28 mouse cellular contexts compared by ENCODE assay signal in the genomic region with DNA sequence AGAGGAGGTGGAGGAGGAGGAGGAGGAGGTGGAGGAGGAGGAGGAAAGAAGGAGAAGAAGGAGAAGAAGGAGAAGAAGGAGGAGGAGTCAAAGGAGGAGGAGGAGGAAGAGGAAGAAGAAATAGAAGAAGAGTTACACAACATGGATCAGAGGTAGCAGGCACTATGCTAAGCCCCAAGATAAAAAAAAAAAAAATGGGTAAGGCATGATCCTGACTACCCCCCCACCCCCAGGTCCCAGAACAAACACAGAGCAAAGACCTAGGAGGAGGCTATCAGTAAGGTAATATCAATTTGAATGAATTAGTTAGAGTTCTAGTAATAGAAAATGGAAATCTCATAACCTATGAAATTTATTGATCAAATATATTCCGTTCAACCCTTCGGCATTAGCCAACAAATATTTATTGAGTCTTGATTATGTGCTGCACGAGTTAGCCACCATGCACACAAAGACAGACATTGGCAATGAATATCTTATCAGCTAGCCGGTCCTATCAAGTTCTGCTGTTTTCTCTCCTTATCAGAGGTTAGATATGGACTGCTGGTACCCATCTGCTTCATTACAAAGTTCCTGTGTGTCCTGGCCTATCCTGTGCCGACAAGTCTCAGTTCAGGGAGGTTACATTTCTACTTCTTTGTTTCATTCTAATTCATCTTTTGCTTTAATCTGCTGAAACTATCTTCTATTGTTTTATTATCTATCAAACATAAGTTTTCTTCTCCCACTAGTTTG. TPM values are rescaled to one million over a fixed set of nuclear protein-coding genes. Genes with fewer than 3 reads are reported as not detected.
DNase-seq lines count a peak whose midpoint lies in the region; ATAC-seq lines count a peak whose summit lies in the region.
"Had no signal": no experiment of that assay in that cellular context is flagged by ENCODE, and none has a peak within 500 bp of the region (broad histone marks: within the 10 kb centered on the region; RNA-seq: fewer than 3 reads in every experiment).

No protein-coding gene starts in this region.

- no peak overlapping the region for H3K4me2 ChIP-seq in intestine, embryonic 14.5 days (ENCODE audit: low read length)
- no peak overlapping the region for H3K4me2 ChIP-seq in intestine, embryonic 16.5 days (ENCODE audit: low read depth, low read length)
- H3K4me2 ChIP-seq in kidney, embryonic 16.5 days (replicated peaks; ENCODE audit: low read depth, low read length), result no peak overlapping the region
- H3K4me2 ChIP-seq: embryonic facial prominence, embryonic 12.5 days; forebrain, embryonic 13.5 days; forebrain, embryonic 15.5 days had no signal

- intact Hi-C loops in heart, postnatal 36 days (cut with DNase I), result no loop called here

- H3K9me3 ChIP-seq in intestine, embryonic 14.5 days (ENCODE audit: control insufficient read depth, low read length), result no peaks in the 10 kb centered on the region
- H3K9me3 ChIP-seq in intestine, embryonic 16.5 days (ENCODE audit: control insufficient read depth, low read length), result no peaks in the 10 kb centered on the region
- H3K9me3 ChIP-seq in kidney, embryonic 16.5 days (ENCODE audit: low read length), result no peaks in the 10 kb centered on the region
- H3K9me3 ChIP-seq: embryonic facial prominence, embryonic 10.5 days; embryonic facial prominence, embryonic 12.5 days; forebrain, embryonic 13.5 days; forebrain, embryonic 15.5 days; G1E had no signal

- no peaks in the 10 kb centered on the region for H3K36me3 ChIP-seq in intestine, embryonic 14.5 days (ENCODE audit: control insufficient read depth, insufficient read depth, low read length)
- no peaks in the 10 kb centered on the region for H3K36me3 ChIP-seq in intestine, embryonic 16.5 days (ENCODE audit: control insufficient read depth, insufficient read depth, low read length)
- H3K36me3 ChIP-seq in kidney, embryonic 16.5 days (ENCODE audit: insufficient read depth, low read length), result no peaks in the 10 kb centered on the region
- H3K36me3 ChIP-seq: embryonic facial prominence, embryonic 10.5 days; embryonic facial prominence, embryonic 12.5 days; forebrain, embryonic 15.5 days; G1E had no signal

- no peaks in the 10 kb centered on the region for H3K27me3 ChIP-seq in intestine, embryonic 14.5 days (replicated peaks; ENCODE audit: control insufficient read depth, insufficient read depth, low read length)
- H3K27me3 ChIP-seq in intestine, embryonic 16.5 days (replicated peaks; ENCODE audit: control insufficient read depth, insufficient read depth, low read length), result no peaks in the 10 kb centered on the region
- no peaks in the 10 kb centered on the region for H3K27me3 ChIP-seq in kidney, embryonic 16.5 days (ENCODE audit: insufficient read depth, low read length)
- H3K27me3 ChIP-seq: CH12.LX; embryonic facial prominence, embryonic 12.5 days; forebrain, embryonic 13.5 days; forebrain, embryonic 15.5 days had no signal

- no peak overlapping the region for H3K27ac ChIP-seq in intestine, embryonic 14.5 days (ENCODE audit: low read depth)
- H3K27ac ChIP-seq in intestine, embryonic 16.5 days (ENCODE audit: low read length), result no peak overlapping the region
- H3K27ac ChIP-seq in kidney, embryonic 16.5 days (ENCODE audit: low read length), result no peak overlapping the region
- H3K27ac ChIP-seq: embryonic facial prominence, embryonic 10.5 days; embryonic facial prominence, embryonic 12.5 days; forebrain, embryonic 13.5 days; forebrain, embryonic 15.5 days had no signal

- H3K4me1 ChIP-seq in intestine, embryonic 14.5 days (replicated peaks; ENCODE audit: control insufficient read depth, insufficient read depth, low read length), result no peaks in the 10 kb centered on the region
- H3K4me1 ChIP-seq in intestine, embryonic 16.5 days (ENCODE audit: control insufficient read depth, insufficient read depth, low read length), result no peaks in the 10 kb centered on the region
- H3K4me1 ChIP-seq in kidney, embryonic 16.5 days (ENCODE audit: insufficient read depth, low read length), result no peaks in the 10 kb centered on the region
- H3K4me1 ChIP-seq: embryonic facial prominence, embryonic 10.5 days; embryonic facial prominence, embryonic 12.5 days; forebrain, embryonic 13.5 days; forebrain, embryonic 15.5 days had no signal

- ATAC-seq in intestine, embryonic 14.5 days (replicated peaks; ENCODE audit: low FRiP score, low TSS enrichment, low read depth), result peak; percentile 69; the same call in 1 of the 2 replicates
- peak; percentile 85 for ATAC-seq in intestine, embryonic 16.5 days
- no peak for ATAC-seq in kidney, embryonic 16.5 days (ENCODE audit: low FRiP score, low TSS enrichment)
- ATAC-seq: activated CD4-positive, CD25-positive, alpha-beta regulatory T cell, adult 4 months; CD4-positive, CD25-positive, alpha-beta regulatory T cell, adult 4 months; forebrain, embryonic 13.5 days; forebrain, embryonic 15.5 days; Patski had no signal

- H3K9ac ChIP-seq in intestine, embryonic 14.5 days (ENCODE audit: low read length), result no peak overlapping the region
- no peak overlapping the region for H3K9ac ChIP-seq in intestine, embryonic 16.5 days (ENCODE audit: low read depth, low read length)
- H3K9ac ChIP-seq in kidney, embryonic 16.5 days (replicated peaks; ENCODE audit: low read length), result no peak overlapping the region
- H3K9ac ChIP-seq: embryonic facial prominence, embryonic 12.5 days; forebrain, embryonic 13.5 days; forebrain, embryonic 15.5 days had no signal

- WGBS in intestine, embryonic 14.5 days, result 65% methylated on average over 5 of the region's 5 CpGs
- WGBS in intestine, embryonic 16.5 days, result 59% methylated on average over 5 of the region's 5 CpGs
- 87% methylated on average over 5 of the region's 5 CpGs for WGBS in kidney, embryonic 16.5 days

- H3K4me3 ChIP-seq in intestine, embryonic 14.5 days (ENCODE audit: low read depth, low read length), result no peak overlapping the region
- no peak overlapping the region for H3K4me3 ChIP-seq in intestine, embryonic 16.5 days (ENCODE audit: low read length)
- no peak overlapping the region for H3K4me3 ChIP-seq in kidney, embryonic 16.5 days (ENCODE audit: low read length)
- H3K4me3 ChIP-seq: embryonic facial prominence, embryonic 10.5 days; embryonic facial prominence, embryonic 12.5 days; forebrain, embryonic 13.5 days; forebrain, embryonic 15.5 days had no signal

- DNase-seq in heart, adult 11 months, result peak; percentile 1
- DNase-seq in heart, postnatal 36 days, result no peak
- DNase-seq in intestine, embryonic 14.5 days (ENCODE audit: low spot score), result no peak
- DNase-seq in spleen, adult 18-20 months, result no peak
- DNase-seq: adrenal gland, adult 8-10 months; adrenal gland, postnatal 14 days; adrenal gland, postnatal 36 days; B cell, adult 2 months; cerebellum, adult 11-12 months; cerebellum, adult 2 months; cerebellum, adult 9-10 months; cerebellum, postnatal 10 days; cerebellum, postnatal 25 days had no signal

RNA-seq across cellular contexts. Expression of gene Mmp20, which starts 24.5 kb away (rescaled TPM):
- total RNA-seq in heart, postnatal 36 days (2021), result not detected
- 0.13 and 0.24 TPM in 2 replicates for polyA plus RNA-seq in intestine, embryonic 14.5 days (2014; fragmentation: Nextera tagmentation; extraction: Ambion mirVana)
- 0.22 and 0.24 TPM in 2 replicates for polyA plus RNA-seq in intestine, embryonic 16.5 days (2015; fragmentation: Nextera tagmentation; extraction: Ambion mirVana)
- not detected in 2 replicates for polyA plus RNA-seq in kidney, embryonic 16.5 days (2015; fragmentation: Nextera tagmentation; extraction: Ambion mirVana)
- total RNA-seq: adrenal gland, adult 18-20 months; adrenal gland, adult 8-10 months; adrenal gland, postnatal 14 days; adrenal gland, postnatal 36 days; G1E had no signal
- polyA plus RNA-seq: activated CD4-positive, CD25-positive, alpha-beta regulatory T cell, adult 4 months; CD4-positive, CD25-positive, alpha-beta regulatory T cell, adult 4 months; cortical plate, adult 2 months; embryonic facial prominence, embryonic 10.5 days; embryonic facial prominence, embryonic 12.5 days; embryonic facial prominence, embryonic 14.5 days; forebrain, embryonic 11.5 days; forebrain, embryonic 13.5 days; forebrain, embryonic 15.5 days; G1E; Patski had no signal

RNA-seq across cellular contexts. Expression of gene Mmp7, which starts 39.4 kb away (rescaled TPM):
- total RNA-seq in heart, postnatal 36 days (2021), result not detected
- polyA plus RNA-seq in intestine, embryonic 14.5 days (2014; fragmentation: Nextera tagmentation; extraction: Ambion mirVana), result 0.46 and 0.84 TPM in 2 replicates
- 1.3 and 1.9 TPM in 2 replicates for polyA plus RNA-seq in intestine, embryonic 16.5 days (2015; fragmentation: Nextera tagmentation; extraction: Ambion mirVana)
- polyA plus RNA-seq in kidney, embryonic 16.5 days (2015; fragmentation: Nextera tagmentation; extraction: Ambion mirVana), result not detected in 2 replicates
- total RNA-seq: adrenal gland, adult 18-20 months; adrenal gland, adult 8-10 months; adrenal gland, postnatal 14 days; adrenal gland, postnatal 36 days; CH12.LX; G1E had no signal
- polyA plus RNA-seq: activated CD4-positive, CD25-positive, alpha-beta regulatory T cell, adult 4 months; CD4-positive, CD25-positive, alpha-beta regulatory T cell, adult 4 months; cerebellum, adult 2 months; cortical plate, adult 2 months; embryonic facial prominence, embryonic 10.5 days; embryonic facial prominence, embryonic 12.5 days; embryonic facial prominence, embryonic 14.5 days; forebrain, embryonic 11.5 days; forebrain, embryonic 13.5 days; forebrain, embryonic 15.5 days; G1E; Patski had no signal
